Mouse (Mus musculus) megakaryocyte, embryonic 14.5 days (primary cell): ENCODE measurements around the gene Rora. TPM values are rescaled to one million over a fixed set of nuclear protein-coding genes. Genes with fewer than 3 reads are reported as not detected.

ENCODE experiments used
- H3K27me3 ChIP-seq: replicated peaks from 2 replicates; pipeline ENCODE3; 2012; ENCODE audit warnings: inconsistent platforms
- H3K36me3 ChIP-seq: replicated peaks from 2 replicates; pipeline ENCODE3; 2012; ENCODE audit warnings: low read length, inconsistent platforms, mixed read lengths
- H3K4me1 ChIP-seq: 2 replicates; pipeline ENCODE4 v1.6.1; 2012; ENCODE audit warnings: inconsistent platforms
- H3K4me3 ChIP-seq: replicated peaks from 2 replicates; pipeline ENCODE3; 2012; ENCODE audit warnings: moderate library complexity, mild to moderate bottlenecking, inconsistent platforms
- H3K9me3 ChIP-seq: 2 replicates; pipeline ENCODE4 v1.6.1; 2012; ENCODE audit warnings: inconsistent platforms
- FLI1 ChIP-seq: IDR thresholded peaks from 2 replicates; pipeline ENCODE4 v1.6.1; 2012; ENCODE audit warnings: low read length, inconsistent platforms, mixed read lengths
- GATA1 ChIP-seq: IDR thresholded peaks from 3 replicates; pipeline ENCODE4 v1.6.1; 2012; ENCODE audit warnings: mixed read lengths, low read length, inconsistent platforms, borderline replicate concordance
- polyA plus RNA-seq: library from polyadenylated mRNA; stranded (reverse); fragments of >175 nt; gene quantifications from 2 replicates; pipeline ENCODE4 v1.2.3, GENCODE M21; 2012; ENCODE audit warnings: low replicate concordance; ENCODE audit not compliant: insufficient read depth

Gene Rora
- polyA plus RNA-seq, 1 experiment = 2.5 TPM

DNA sequence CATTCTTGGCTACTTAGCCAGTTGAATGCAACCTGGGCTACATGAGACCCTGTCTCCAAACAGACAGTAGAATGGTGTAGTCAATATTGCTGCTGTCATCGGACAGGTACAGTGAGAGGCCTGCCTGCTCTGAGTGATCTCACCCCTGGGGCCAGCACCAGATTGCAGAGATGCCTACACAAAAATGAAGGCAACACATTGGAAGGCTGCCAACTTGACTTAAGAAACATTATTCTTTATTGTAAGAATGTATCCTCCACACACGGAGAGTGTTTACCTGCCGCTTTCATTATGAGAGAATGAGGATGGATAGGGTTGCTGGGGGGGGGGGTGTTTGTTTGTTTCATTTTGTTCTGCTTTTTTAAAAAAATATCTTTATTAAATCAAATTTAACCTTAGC is 592.6 kb downstream of the Rora start:
- H3K4me3 ChIP-seq = no peak overlapping the region
- H3K27me3 ChIP-seq = no peaks in the 10 kb centered on the region
- TF ChIP-seq FLI1 = no peak
- no peak for TF ChIP-seq GATA1
- H3K36me3 ChIP-seq = no peaks in the 10 kb centered on the region
- no peaks in the 10 kb centered on the region for H3K4me1 ChIP-seq
- H3K9me3 ChIP-seq = no peaks in the 10 kb centered on the region

GRCm38 (mm10) chr9:69249586-69249985 is 596.0 kb downstream of the Rora start:
- Histone ChIP-seq H3K4me1 (no peaks in the 10 kb centered on the region), H3K36me3 (no peaks in the 10 kb centered on the region), H3K27me3 (no peaks in the 10 kb centered on the region), H3K4me3 (no peak overlapping the region), H3K9me3 (no peaks in the 10 kb centered on the region)
- TF ChIP-seq FLI1 (no peak), GATA1 (no peak)

DNA sequence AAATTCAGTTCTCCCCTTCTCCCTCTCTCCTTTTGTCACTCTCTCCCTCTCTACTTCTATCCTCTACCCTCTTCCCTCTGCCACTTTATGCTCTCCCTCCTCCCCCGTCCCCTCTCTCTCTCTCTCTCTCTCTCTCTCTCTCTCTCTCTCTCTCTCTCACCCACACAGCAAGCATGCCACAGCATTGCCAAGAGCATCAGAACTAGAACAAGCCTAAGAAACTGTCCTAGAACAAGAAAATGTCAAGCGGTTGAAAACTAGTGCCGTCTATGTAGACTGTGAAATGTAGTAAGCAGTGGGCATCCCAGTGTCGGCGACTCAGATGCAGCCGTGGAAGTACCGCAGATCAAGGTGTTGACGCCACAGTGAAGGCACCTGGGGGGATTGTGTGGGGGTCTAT is 596.7 kb downstream of the Rora start:
- Histone ChIP-seq H3K4me3 (no peak overlapping the region), H3K9me3 (no peaks in the 10 kb centered on the region), H3K27me3 (no peaks in the 10 kb centered on the region), H3K36me3 (no peaks in the 10 kb centered on the region), H3K4me1 (no peaks in the 10 kb centered on the region)
- no peak for TF ChIP-seq FLI1
- no peak for TF ChIP-seq GATA1

GRCm38 (mm10) chr9:69258506-69258905 is 604.9 kb downstream of the Rora start:
- H3K36me3 ChIP-seq = no peaks in the 10 kb centered on the region

GRCm38 (mm10) chr9:69259382-69259781 is 605.8 kb downstream of the Rora start:
- Histone ChIP-seq H3K4me1 (no peaks in the 10 kb centered on the region), H3K4me3 (no peak overlapping the region), H3K36me3 (no peaks in the 10 kb centered on the region), H3K27me3 (peaks cover 2% of the 10 kb centered on the region), H3K9me3 (no peaks in the 10 kb centered on the region)
- TF ChIP-seq GATA1 = no peak
- TF ChIP-seq FLI1 = no peak

More at GRCm38 (mm10) chr9:69258506-69258905, 604.9 kb downstream of the Rora start:
- Histone ChIP-seq H3K4me1 (no peaks in the 10 kb centered on the region), H3K27me3 (peaks cover 2% of the 10 kb centered on the region), H3K9me3 (no peaks in the 10 kb centered on the region), H3K4me3 (no peak overlapping the region)
- TF ChIP-seq GATA1 (no peak), FLI1 (no peak)

DNA sequence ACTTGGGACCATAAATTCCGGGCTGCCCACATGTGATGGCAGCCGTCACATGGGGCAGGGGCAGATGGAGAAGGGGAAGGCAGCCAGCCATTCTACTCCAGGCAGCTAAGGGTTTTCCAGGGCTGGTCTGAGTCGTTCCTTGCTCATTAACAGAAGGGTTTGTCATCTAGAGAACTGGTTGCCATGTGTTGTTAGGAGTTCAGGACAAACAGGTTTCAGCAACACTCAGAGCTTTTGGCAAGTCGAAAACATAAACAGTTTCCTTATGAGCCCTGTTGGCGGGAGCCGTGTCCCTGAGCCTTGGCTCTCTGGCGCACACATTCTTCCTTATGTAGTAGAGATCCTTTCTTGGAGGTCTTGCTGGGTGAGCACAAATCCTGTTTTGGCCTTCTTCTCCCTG is 611.6 kb downstream of the Rora start:
- Histone ChIP-seq H3K36me3 (no peaks in the 10 kb centered on the region), H3K4me1 (no peaks in the 10 kb centered on the region), H3K4me3 (no peak overlapping the region), H3K9me3 (no peaks in the 10 kb centered on the region), H3K27me3 (no peaks in the 10 kb centered on the region)
- TF ChIP-seq GATA1 (no peak), FLI1 (no peak)

GRCm38 (mm10) chr9:69270374-69270773 is 616.8 kb downstream of the Rora start:
- no peaks in the 10 kb centered on the region for H3K4me1 ChIP-seq

GRCm38 (mm10) chr9:69270931-69271330 is 617.3 kb downstream of the Rora start:
- TF ChIP-seq FLI1 = no peak
- TF ChIP-seq GATA1 = no peak
- H3K27me3 ChIP-seq = no peaks in the 10 kb centered on the region
- H3K9me3 ChIP-seq = no peaks in the 10 kb centered on the region
- H3K4me1 ChIP-seq = no peaks in the 10 kb centered on the region
- H3K36me3 ChIP-seq = no peaks in the 10 kb centered on the region
- no peak overlapping the region for H3K4me3 ChIP-seq

More at GRCm38 (mm10) chr9:69270374-69270773, 616.8 kb downstream of the Rora start:
- Histone ChIP-seq H3K4me3 (no peak overlapping the region), H3K36me3 (no peaks in the 10 kb centered on the region), H3K27me3 (no peaks in the 10 kb centered on the region), H3K9me3 (no peaks in the 10 kb centered on the region)
- TF ChIP-seq FLI1 = no peak
- TF ChIP-seq GATA1 = no peak

- no peaks in the 10 kb centered on the region for H3K9me3 ChIP-seq
- H3K4me1 ChIP-seq = no peaks in the 10 kb centered on the region
- no peak overlapping the region for H3K4me3 ChIP-seq
- H3K27me3 ChIP-seq = no peaks in the 10 kb centered on the region
- no peak for TF ChIP-seq FLI1
- TF ChIP-seq GATA1 = no peak
- no peaks in the 10 kb centered on the region for H3K36me3 ChIP-seq
These were observed 619.3 kb downstream of the Rora start for GRCm38 (mm10) chr9:69272884-69273283.

DNA sequence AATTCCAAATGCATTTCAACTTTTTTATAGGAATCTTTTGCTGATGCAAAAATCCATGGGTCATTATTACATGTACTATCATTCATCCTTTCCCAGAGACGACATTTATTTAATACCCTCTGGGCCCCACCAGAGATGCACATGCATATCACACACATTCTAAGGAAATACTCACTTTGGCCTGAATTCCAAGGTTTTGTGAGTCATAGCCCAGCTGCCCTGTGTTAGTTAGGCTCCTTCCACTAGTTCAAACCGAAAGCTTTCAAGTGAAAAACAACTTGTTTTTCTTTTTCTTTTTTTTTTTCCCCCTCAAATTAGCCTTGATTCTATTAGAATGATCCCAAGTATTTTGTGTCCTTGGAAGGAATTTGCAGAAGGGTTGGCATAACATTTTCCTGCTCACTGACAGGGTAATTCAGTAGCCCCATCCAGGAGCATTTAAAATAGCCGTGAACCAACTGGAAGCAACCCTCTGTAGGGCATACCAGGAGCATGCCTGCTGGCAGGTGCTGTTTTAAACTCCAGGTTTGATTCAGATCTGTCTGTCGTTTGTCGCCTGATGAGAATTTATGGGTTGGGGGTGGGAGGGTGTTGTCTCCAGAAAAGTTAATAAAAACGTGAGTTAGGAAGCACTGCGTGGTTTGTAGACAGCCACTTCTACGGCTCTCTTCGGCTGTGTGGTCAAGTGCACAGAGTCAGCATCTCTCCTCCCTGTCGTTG is 621.3 kb downstream of the Rora start:
- Histone ChIP-seq H3K4me3 (no peak overlapping the region), H3K27me3 (no peaks in the 10 kb centered on the region), H3K36me3 (no peaks in the 10 kb centered on the region), H3K4me1 (no peaks in the 10 kb centered on the region), H3K9me3 (no peaks in the 10 kb centered on the region)
- TF ChIP-seq FLI1 = no peak
- no peak for TF ChIP-seq GATA1
